Mouse (Mus musculus): Measurements from ENCODE around the gene Med21. TPM values are rescaled to one million over a fixed set of nuclear protein-coding genes. Genes with fewer than 3 reads are reported as not detected.

Med21 gene
- polyA plus RNA-seq, 1 experiment from 2014 or later: 97.2 TPM

DNA sequence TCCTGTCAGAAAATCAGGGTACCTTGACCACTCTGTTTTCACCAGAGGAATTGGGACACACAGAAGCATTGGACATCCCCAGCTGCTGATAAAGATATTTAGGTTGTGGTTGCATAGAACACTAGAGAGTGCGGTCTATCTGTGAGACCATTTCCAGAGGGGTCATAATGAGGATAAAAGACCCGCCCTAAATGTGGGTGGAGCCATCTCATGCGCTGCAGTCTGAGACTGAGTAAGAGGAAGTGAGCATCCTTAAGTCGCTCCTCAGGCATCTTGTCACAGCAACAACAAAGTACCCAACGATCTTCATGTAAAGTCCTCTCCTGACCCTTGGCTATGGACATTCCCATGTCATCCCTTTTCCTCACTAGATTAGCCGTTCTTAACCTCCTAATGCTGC, 24.5 kb downstream of the Med21 start:
- H3K27ac ChIP-seq (ENCODE audit: low read depth, low read length): no peak overlapping the region
- no peaks in the 10 kb centered on the region for H3K36me3 ChIP-seq (ENCODE audit: control insufficient read depth, insufficient read depth, low read length)
- ATAC-seq (replicated peaks; ENCODE audit: low FRiP score) (no peak), DNase-seq (ENCODE audit: low spot score) (no peak)
- H3K4me1 ChIP-seq (replicated peaks; ENCODE audit: control insufficient read depth, insufficient read depth, low read length): no peaks in the 10 kb centered on the region
- H3K9ac ChIP-seq (ENCODE audit: low read depth, low read length): no peak overlapping the region
- no peak overlapping the region for H3K4me2 ChIP-seq
- H3K4me3 ChIP-seq (ENCODE audit: low read depth, low read length): no peak overlapping the region
- H3K27me3 ChIP-seq (replicated peaks; ENCODE audit: control insufficient read depth, insufficient read depth, low read length): no peaks in the 10 kb centered on the region
- no peaks in the 10 kb centered on the region; the same call in 1 of the 2 replicates for H3K9me3 ChIP-seq (ENCODE audit: control insufficient read depth, low read length)
- 56% methylated on average over 6 of the region's 6 CpGs for WGBS

DNA sequence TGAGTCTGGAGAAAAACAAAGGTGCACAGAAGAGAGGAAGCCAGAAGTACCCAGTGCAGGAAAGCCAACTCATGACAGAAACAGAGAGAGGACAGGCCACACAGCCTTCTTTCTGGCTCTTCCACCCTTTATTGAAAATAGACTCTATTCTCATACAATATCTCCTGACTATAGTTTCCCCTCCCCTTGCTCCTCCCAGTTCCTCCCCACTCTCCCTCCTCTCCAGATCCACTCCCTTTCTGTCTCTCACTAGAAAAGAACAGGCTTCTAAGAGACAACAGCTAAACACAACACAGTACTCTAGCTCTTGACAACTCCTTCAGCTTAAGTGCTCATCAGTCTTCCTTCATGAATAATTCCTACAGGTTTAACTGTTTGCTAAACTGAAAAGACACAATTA, 26.3 kb downstream of the Med21 start:
- Histone ChIP-seq H3K4me3 (ENCODE audit: low read depth, low read length) (no peak overlapping the region), H3K36me3 (ENCODE audit: control insufficient read depth, insufficient read depth, low read length) (no peaks in the 10 kb centered on the region), H3K9me3 (ENCODE audit: control insufficient read depth, low read length) (no peaks in the 10 kb centered on the region; the same call in 1 of the 2 replicates), H3K27me3 (replicated peaks; ENCODE audit: control insufficient read depth, insufficient read depth, low read length) (no peaks in the 10 kb centered on the region), H3K27ac (ENCODE audit: low read depth, low read length) (no peak overlapping the region), H3K4me2 (no peak overlapping the region), H3K4me1 (replicated peaks; ENCODE audit: control insufficient read depth, insufficient read depth, low read length) (no peaks in the 10 kb centered on the region), H3K9ac (ENCODE audit: low read depth, low read length) (no peak overlapping the region)
- ATAC-seq (replicated peaks; ENCODE audit: low FRiP score) (no peak), DNase-seq (ENCODE audit: low spot score) (no peak)

DNA sequence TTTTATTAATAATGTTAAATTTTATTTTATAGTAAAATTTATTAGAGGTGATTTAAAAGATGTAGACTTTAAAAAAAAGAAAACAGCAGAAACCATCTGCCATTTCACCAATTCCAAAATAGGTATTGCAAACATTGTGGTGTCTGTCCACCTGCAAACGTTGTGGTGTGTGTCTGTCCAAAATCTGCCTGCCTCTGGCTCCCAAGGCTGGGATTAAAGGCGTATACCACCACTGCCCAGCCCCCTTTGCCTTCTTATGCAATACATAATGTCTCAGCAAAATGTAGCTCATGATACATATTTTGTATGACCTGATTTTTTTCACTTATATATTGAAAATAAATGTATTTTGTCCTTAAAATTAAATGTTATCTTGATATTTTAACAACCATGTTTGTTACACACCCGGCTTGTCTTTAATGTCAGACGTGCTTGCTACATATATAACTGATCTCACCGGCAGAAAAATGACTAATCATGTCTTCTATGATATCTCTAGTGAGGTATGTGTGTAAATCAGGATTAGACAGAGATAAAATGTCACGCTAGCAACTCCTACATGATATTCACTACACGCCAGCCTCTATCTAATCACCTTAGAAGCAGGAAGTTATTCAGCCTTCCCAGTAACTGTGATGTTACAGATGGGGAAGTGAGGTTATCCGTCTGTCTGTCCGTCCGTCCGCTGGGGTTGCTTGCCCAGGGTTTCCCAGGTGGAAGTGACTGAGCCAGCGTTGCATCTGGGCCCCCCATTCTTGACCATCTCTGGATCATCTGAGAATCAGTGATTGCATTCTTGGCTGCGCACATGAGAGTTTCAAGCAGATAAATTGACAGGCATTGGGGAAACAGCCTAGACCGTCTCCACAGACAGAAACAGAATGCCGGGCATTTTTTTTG, 28.9 kb downstream of the Med21 start:
- Histone ChIP-seq H3K27ac (ENCODE audit: low read depth, low read length) (no peak overlapping the region), H3K9ac (ENCODE audit: low read depth, low read length) (no peak overlapping the region), H3K4me3 (ENCODE audit: low read depth, low read length) (no peak overlapping the region), H3K27me3 (replicated peaks; ENCODE audit: control insufficient read depth, insufficient read depth, low read length) (no peaks in the 10 kb centered on the region), H3K9me3 (ENCODE audit: control insufficient read depth, low read length) (no peaks in the 10 kb centered on the region; the same call in 1 of the 2 replicates), H3K4me2 (no peak overlapping the region), H3K4me1 (replicated peaks; ENCODE audit: control insufficient read depth, insufficient read depth, low read length) (no peaks in the 10 kb centered on the region), H3K36me3 (ENCODE audit: control insufficient read depth, insufficient read depth, low read length) (no peaks in the 10 kb centered on the region)
- no peak for DNase-seq (ENCODE audit: low spot score)
- ATAC-seq (replicated peaks; ENCODE audit: low FRiP score): no peak
- 56% methylated on average over 15 of the region's 15 CpGs for WGBS

DNA sequence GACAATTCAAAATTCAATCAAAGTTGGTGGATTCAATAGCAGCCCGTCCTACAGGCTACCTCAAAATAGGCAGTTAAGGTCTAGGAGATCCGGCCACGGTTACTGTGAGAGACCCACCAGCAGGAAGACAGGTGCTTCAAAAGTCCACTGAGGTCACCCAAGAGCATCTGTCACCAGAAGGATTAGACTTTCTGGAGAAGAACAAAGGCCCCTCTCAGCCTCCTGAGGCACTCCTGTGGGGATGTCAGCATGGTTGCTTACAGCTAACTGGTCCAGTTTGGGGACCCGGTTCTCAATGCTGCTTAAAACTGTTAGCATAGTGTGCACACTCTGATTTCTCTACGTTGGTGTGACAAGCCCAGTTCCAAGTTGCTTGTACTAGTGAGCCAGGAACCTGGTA, 29.8 kb downstream of the Med21 start:
- 74% methylated on average over 5 of the region's 5 CpGs for WGBS
- Histone ChIP-seq H3K4me1 (replicated peaks; ENCODE audit: control insufficient read depth, insufficient read depth, low read length) (no peaks in the 10 kb centered on the region), H3K9me3 (ENCODE audit: control insufficient read depth, low read length) (no peaks in the 10 kb centered on the region; the same call in 1 of the 2 replicates), H3K4me3 (ENCODE audit: low read depth, low read length) (no peak overlapping the region), H3K9ac (ENCODE audit: low read depth, low read length) (no peak overlapping the region), H3K4me2 (no peak overlapping the region), H3K27ac (ENCODE audit: low read depth, low read length) (no peak overlapping the region), H3K27me3 (replicated peaks; ENCODE audit: control insufficient read depth, insufficient read depth, low read length) (no peaks in the 10 kb centered on the region), H3K36me3 (ENCODE audit: control insufficient read depth, insufficient read depth, low read length) (no peaks in the 10 kb centered on the region)
- DNase-seq (ENCODE audit: low spot score) (no peak), ATAC-seq (replicated peaks; ENCODE audit: low FRiP score) (no peak)

DNA sequence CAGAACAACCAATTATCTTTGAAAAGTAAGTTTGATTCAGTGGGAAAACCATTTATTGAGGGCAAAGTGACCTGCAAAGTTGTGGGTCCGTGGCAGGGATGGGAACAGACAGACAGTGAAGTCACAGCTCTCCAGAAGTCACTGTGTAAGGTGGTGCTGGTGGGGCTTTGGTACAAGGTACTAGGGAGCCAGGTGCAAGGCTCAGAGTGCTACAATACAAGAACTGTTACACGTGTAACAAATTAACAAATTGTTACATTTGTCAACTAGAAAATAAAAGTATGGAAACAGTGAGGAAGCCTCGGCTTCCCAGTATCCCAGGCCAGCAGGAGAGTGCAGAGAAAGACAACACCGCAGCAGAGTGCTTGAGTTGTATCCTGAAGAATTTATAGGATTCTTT, 31.3 kb downstream of the Med21 start:
- ATAC-seq (replicated peaks; ENCODE audit: low FRiP score): no peak
- Histone ChIP-seq H3K9ac (ENCODE audit: low read depth, low read length) (no peak overlapping the region), H3K4me3 (ENCODE audit: low read depth, low read length) (no peak overlapping the region), H3K27me3 (replicated peaks; ENCODE audit: control insufficient read depth, insufficient read depth, low read length) (no peaks in the 10 kb centered on the region), H3K27ac (ENCODE audit: low read depth, low read length) (no peak overlapping the region), H3K9me3 (ENCODE audit: control insufficient read depth, low read length) (no peaks in the 10 kb centered on the region; the same call in 1 of the 2 replicates), H3K4me1 (replicated peaks; ENCODE audit: control insufficient read depth, insufficient read depth, low read length) (peaks cover 3% of the 10 kb centered on the region; the same call in 1 of the 2 replicates), H3K36me3 (ENCODE audit: control insufficient read depth, insufficient read depth, low read length) (no peaks in the 10 kb centered on the region), H3K4me2 (no peak overlapping the region)
- 69% methylated on average over 4 of the region's 4 CpGs for WGBS
- no peak for DNase-seq (ENCODE audit: low spot score)

GRCm38 (mm10) chr6:146674420-146674819, 32.1 kb downstream of the Med21 start:
- H3K4me1 ChIP-seq (replicated peaks; ENCODE audit: control insufficient read depth, insufficient read depth, low read length): peaks cover 3% of the 10 kb centered on the region; the same call in 1 of the 2 replicates
- no peak overlapping the region for H3K9ac ChIP-seq (ENCODE audit: low read depth, low read length)
- WGBS: 78% methylated on average over 8 of the region's 8 CpGs

DNA sequence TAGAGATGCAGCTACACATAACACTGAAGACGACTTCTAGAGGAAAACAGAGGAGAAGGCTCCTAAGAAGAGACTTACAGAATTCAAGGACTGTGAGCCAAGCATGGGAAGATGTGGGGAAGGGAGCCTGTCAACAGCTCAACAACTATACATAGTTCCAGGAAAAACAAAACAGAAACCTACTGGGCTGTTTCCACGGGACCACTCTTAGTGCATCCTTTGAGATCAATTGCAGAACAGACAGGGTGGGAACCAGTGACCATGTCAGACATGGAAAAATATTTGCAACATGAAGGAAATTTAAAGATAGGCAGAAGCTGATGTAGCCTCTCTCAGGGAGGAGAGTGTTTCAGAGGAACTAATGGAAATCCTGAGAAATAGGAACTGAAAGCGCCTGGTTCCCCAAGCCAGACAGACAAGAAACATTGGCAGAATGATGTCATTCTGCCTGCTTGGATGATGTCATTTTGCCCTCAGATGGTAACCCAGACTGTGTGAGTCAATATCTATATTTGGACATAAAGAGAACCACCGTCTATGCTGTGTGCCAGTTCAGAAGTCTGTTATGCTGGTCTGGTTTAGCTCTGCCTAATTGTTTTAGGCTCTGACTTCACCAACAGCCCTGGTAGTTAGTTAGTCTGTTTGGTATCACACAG, 32.7 kb downstream of the Med21 start:
- no peak for DNase-seq (ENCODE audit: low spot score)
- Histone ChIP-seq H3K9me3 (ENCODE audit: control insufficient read depth, low read length) (no peaks in the 10 kb centered on the region; the same call in 1 of the 2 replicates), H3K27ac (ENCODE audit: low read depth, low read length) (no peak overlapping the region), H3K9ac (ENCODE audit: low read depth, low read length) (no peak overlapping the region), H3K4me1 (replicated peaks; ENCODE audit: control insufficient read depth, insufficient read depth, low read length) (peaks cover 3% of the 10 kb centered on the region; the same call in 1 of the 2 replicates), H3K36me3 (ENCODE audit: control insufficient read depth, insufficient read depth, low read length) (no peaks in the 10 kb centered on the region), H3K4me2 (no peak overlapping the region), H3K27me3 (replicated peaks; ENCODE audit: control insufficient read depth, insufficient read depth, low read length) (no peaks in the 10 kb centered on the region), H3K4me3 (ENCODE audit: low read depth, low read length) (no peak overlapping the region)
- WGBS: 53% methylated on average over 4 of the region's 4 CpGs
- ATAC-seq (replicated peaks; ENCODE audit: low FRiP score): no peak

More at GRCm38 (mm10) chr6:146674420-146674819, 32.1 kb downstream of the Med21 start:
- no peak for ATAC-seq (replicated peaks; ENCODE audit: low FRiP score)
- no peaks in the 10 kb centered on the region for H3K27me3 ChIP-seq (replicated peaks; ENCODE audit: control insufficient read depth, insufficient read depth, low read length)
- no peak overlapping the region for H3K27ac ChIP-seq (ENCODE audit: low read depth, low read length)
- no peak for DNase-seq (ENCODE audit: low spot score)
- H3K4me2 ChIP-seq: no peak overlapping the region
- H3K9me3 ChIP-seq (ENCODE audit: control insufficient read depth, low read length): no peaks in the 10 kb centered on the region; the same call in 1 of the 2 replicates
- H3K4me3 ChIP-seq (ENCODE audit: low read depth, low read length): no peak overlapping the region
- no peaks in the 10 kb centered on the region for H3K36me3 ChIP-seq (ENCODE audit: control insufficient read depth, insufficient read depth, low read length)

GRCm38 (mm10) chr6:146676904-146677303, 34.6 kb downstream of the Med21 start:
- H3K4me1 ChIP-seq (replicated peaks; ENCODE audit: control insufficient read depth, insufficient read depth, low read length): peaks cover 3% of the 10 kb centered on the region; the same call in 1 of the 2 replicates

More at GRCm38 (mm10) chr6:146676904-146677303, 34.6 kb downstream of the Med21 start:
- no peaks in the 10 kb centered on the region for H3K27me3 ChIP-seq (replicated peaks; ENCODE audit: control insufficient read depth, insufficient read depth, low read length)
- H3K27ac ChIP-seq (ENCODE audit: low read depth, low read length): no peak overlapping the region
- no peak overlapping the region for H3K4me2 ChIP-seq
- H3K4me3 ChIP-seq (ENCODE audit: low read depth, low read length): no peak overlapping the region
- no peak overlapping the region for H3K9ac ChIP-seq (ENCODE audit: low read depth, low read length)
- no peaks in the 10 kb centered on the region for H3K36me3 ChIP-seq (ENCODE audit: control insufficient read depth, insufficient read depth, low read length)
- no peak for DNase-seq (ENCODE audit: low spot score)
- no peak for ATAC-seq (replicated peaks; ENCODE audit: low FRiP score)
- no peaks in the 10 kb centered on the region for H3K9me3 ChIP-seq (ENCODE audit: control insufficient read depth, low read length)
- WGBS: 76% methylated on average over 10 of the region's 10 CpGs
